In the genomic region with DNA sequence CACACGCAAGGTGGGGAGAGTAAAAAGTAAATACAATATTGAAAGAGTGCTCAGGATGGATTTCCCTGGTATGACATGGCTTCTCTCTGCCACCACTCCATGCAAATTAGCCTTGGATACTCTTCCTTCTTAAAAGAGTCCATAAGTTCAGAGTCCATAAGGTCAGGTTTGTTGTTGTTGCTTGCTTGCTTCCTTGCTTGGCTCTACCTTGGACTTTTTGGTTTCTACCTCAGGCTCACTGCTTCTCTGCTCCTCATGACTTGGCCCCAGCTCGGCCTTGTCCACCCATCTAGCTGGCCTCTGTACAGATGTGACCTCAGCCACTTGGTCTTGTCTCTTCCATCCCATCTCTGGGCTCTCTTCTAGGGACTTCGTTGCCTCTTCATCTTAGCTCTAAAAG, we compare ENCODE assay signal across 9 mouse cellular contexts.
"Had no signal": no experiment of that assay in that cellular context is flagged by ENCODE, and none has a peak within 500 bp of the region (broad histone marks: within the 10 kb centered on the region; RNA-seq: fewer than 3 reads in every experiment).

No protein-coding gene starts in this region.

- H3K4me2 ChIP-seq: kidney, embryonic 15.5 days; liver, embryonic 13.5 days; midbrain, embryonic 11.5 days had no signal

- H3K36me3 ChIP-seq: kidney, embryonic 15.5 days; liver, embryonic 13.5 days had no signal

- H3K4me1 ChIP-seq: kidney, embryonic 15.5 days; liver, embryonic 13.5 days had no signal

- H3K9me3 ChIP-seq: kidney, embryonic 15.5 days; liver, embryonic 13.5 days had no signal

- H3K4me3 ChIP-seq: kidney, embryonic 15.5 days; left cerebral cortex, adult 2 months; liver, embryonic 13.5 days had no signal

- H3K9ac ChIP-seq: kidney, embryonic 15.5 days; liver, embryonic 13.5 days had no signal

- H3K27ac ChIP-seq: kidney, embryonic 15.5 days; left cerebral cortex, adult 2 months; liver, embryonic 13.5 days had no signal

- DNase-seq: layer of hippocampus, postnatal 36 days; liver, embryonic 13.5 days; lung, adult 2 months; lung, postnatal 14 days; lung, postnatal 4 days; midbrain, embryonic 14.5 days had no signal

- H3K27me3 ChIP-seq: kidney, embryonic 15.5 days; liver, embryonic 13.5 days had no signal
